Mouse (Mus musculus): ENCODE measurements at regions not wholly inside any gene's neighbourhood (a gene's known extent, or its start where the extent isn't known, plus 50 kb on each side); places are given as distances from the start of the nearest gene placed in this dataset.

- Histone ChIP-seq H3K4me3 (ENCODE audit: low read length) (no peak overlapping the region), H3K4me2 (ENCODE audit: low read depth, low read length) (no peak overlapping the region), H3K36me3 (ENCODE audit: insufficient read depth, low read length) (no peaks in the 10 kb centered on the region), H3K27ac (no peak overlapping the region), H3K4me1 (ENCODE audit: insufficient read depth, low read length) (no peaks in the 10 kb centered on the region), H3K9me3 (ENCODE audit: low read length) (no peaks in the 10 kb centered on the region), H3K9ac (replicated peaks; ENCODE audit: low read length) (no peak overlapping the region), H3K27me3 (ENCODE audit: insufficient read depth, low read length) (no peaks in the 10 kb centered on the region)
- no peak for TF ChIP-seq CTCF (IDR thresholded peaks at IDR 0.05; ENCODE audit: low read depth)
- WGBS: 82% methylated on average over 12 of the region's 12 CpGs
- ATAC-seq: no peak
- no peak for DNase-seq (ENCODE audit: low spot score)
Measured at GRCm38 (mm10) chr2:160240531-160241379, 93.2 kb downstream of the Gm826 start.

- H3K4me1 ChIP-seq (ENCODE audit: insufficient read depth, low read length): no peaks in the 10 kb centered on the region
- ATAC-seq (no peak), DNase-seq (ENCODE audit: low spot score) (no peak)
- H3K9ac ChIP-seq (replicated peaks; ENCODE audit: low read length): no peak overlapping the region
- no peak overlapping the region for H3K4me3 ChIP-seq (ENCODE audit: low read length)
- H3K36me3 ChIP-seq (ENCODE audit: insufficient read depth, low read length): no peaks in the 10 kb centered on the region
- H3K9me3 ChIP-seq (ENCODE audit: low read length): no peaks in the 10 kb centered on the region
- H3K27ac ChIP-seq: no peak overlapping the region
- no peak overlapping the region for H3K4me2 ChIP-seq (ENCODE audit: low read depth, low read length)
- no peaks in the 10 kb centered on the region for H3K27me3 ChIP-seq (ENCODE audit: insufficient read depth, low read length)
- TF ChIP-seq CTCF (IDR thresholded peaks at IDR 0.05; ENCODE audit: low read depth): no peak
- 82% methylated on average over 3 of the region's 3 CpGs for whole genome bisulfite sequencing
Measured at GRCm38 (mm10) chr2:160237436-160238104, 96.4 kb downstream of the Gm826 start.

DNA sequence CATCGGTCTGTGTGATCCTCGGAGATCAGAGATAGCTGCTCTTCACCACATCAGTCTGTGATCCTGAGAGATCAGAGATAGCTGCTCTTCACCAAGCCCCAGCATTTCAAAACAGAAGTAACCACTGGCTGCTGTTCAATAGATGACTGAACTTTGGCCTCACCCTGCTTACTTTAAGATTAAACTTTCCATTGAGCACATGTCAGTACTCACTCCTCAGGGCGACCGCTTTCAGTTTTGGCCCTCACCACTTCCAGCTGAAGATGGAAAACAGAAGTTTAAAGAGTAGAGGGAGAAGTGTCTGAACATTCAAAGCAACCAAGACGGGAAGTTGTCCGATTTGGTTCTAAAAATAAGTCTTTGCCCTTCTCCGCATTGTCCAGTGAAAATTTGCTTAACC, 97.2 kb downstream of the Gm826 start:
- Histone ChIP-seq H3K4me3 (ENCODE audit: low read length) (no peak overlapping the region), H3K9ac (replicated peaks; ENCODE audit: low read length) (no peak overlapping the region), H3K4me2 (ENCODE audit: low read depth, low read length) (no peak overlapping the region), H3K9me3 (ENCODE audit: low read length) (no peaks in the 10 kb centered on the region), H3K27ac (no peak overlapping the region), H3K4me1 (ENCODE audit: insufficient read depth, low read length) (no peaks in the 10 kb centered on the region), H3K36me3 (ENCODE audit: insufficient read depth, low read length) (no peaks in the 10 kb centered on the region), H3K27me3 (ENCODE audit: insufficient read depth, low read length) (no peaks in the 10 kb centered on the region)
- DNase-seq (ENCODE audit: low spot score): no peak
- ATAC-seq: no peak
- no peak for TF ChIP-seq CTCF (IDR thresholded peaks at IDR 0.05; ENCODE audit: low read depth)
- WGBS: 84% methylated on average over 7 of the region's 7 CpGs

DNA sequence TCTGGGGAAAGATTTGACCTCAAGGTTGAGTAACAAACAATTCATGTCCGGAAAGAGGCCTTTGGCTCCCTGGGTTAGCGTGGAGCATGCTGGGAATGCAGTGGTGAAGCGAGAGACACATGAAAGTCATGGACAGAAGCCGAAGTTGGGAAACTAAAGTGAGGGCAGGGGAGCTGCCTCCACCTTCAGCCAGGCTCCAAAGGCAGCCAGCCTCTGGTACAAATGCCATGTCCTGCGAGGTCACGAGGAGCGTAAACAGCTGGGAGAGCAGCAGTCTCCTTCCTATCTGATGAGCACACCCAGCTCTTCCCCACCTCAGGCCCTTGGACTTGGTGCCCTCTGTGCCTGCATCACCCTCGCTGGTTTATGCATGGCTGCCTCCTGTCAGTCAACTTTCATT, 103.2 kb downstream of the Gm826 start:
- Histone ChIP-seq H3K27ac (no peak overlapping the region), H3K4me3 (ENCODE audit: low read length) (no peak overlapping the region), H3K4me2 (ENCODE audit: low read depth, low read length) (no peak overlapping the region), H3K9ac (replicated peaks; ENCODE audit: low read length) (no peak overlapping the region), H3K4me1 (ENCODE audit: insufficient read depth, low read length) (no peaks in the 10 kb centered on the region), H3K27me3 (ENCODE audit: insufficient read depth, low read length) (no peaks in the 10 kb centered on the region), H3K36me3 (ENCODE audit: insufficient read depth, low read length) (no peaks in the 10 kb centered on the region), H3K9me3 (ENCODE audit: low read length) (no peaks in the 10 kb centered on the region)
- TF ChIP-seq CTCF (IDR thresholded peaks at IDR 0.05; ENCODE audit: low read depth): no peak
- whole genome bisulfite sequencing: 70% methylated on average over 8 of the region's 8 CpGs
- no peak for ATAC-seq
- no peak for DNase-seq (ENCODE audit: low spot score)

DNA sequence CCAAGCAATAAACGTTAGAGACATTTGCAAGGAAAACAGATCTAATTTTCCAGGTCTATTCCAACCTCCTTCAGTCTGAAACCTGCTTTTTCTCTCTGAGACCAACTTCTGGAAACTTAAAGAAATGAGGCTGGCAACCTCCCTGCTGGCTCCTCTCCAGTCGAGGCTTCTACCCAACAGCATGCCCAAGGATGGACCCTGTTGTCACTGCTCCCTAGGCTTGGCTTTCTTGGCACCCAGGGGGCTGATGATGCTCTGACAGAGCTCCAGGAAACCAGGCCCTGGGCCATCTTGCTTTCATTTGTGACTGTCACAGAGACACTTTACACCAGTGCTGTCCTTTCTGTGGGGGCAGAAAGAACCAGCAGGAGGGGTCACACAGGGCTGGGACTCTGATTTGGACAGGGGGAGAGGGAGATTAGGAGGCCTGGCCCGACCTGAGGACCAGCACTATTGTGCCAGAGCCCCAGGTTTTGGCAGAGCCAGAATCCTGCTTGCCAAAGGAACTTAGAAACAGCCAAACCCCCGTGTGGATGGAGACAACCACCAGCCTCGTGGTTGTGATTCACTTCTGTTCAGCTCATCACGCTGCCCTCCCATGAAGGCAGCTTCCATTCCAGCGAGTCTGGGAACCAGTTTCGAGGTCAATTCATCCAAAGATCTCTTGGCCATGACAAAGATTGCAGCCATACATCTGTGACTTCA, 105.5 kb downstream of the Gm826 start:
- Histone ChIP-seq H3K36me3 (ENCODE audit: insufficient read depth, low read length) (no peaks in the 10 kb centered on the region), H3K4me2 (ENCODE audit: low read depth, low read length) (no peak overlapping the region), H3K27ac (no peak overlapping the region), H3K9me3 (ENCODE audit: low read length) (no peaks in the 10 kb centered on the region), H3K4me3 (ENCODE audit: low read length) (no peak overlapping the region), H3K27me3 (ENCODE audit: insufficient read depth, low read length) (no peaks in the 10 kb centered on the region), H3K9ac (replicated peaks; ENCODE audit: low read length) (no peak overlapping the region), H3K4me1 (ENCODE audit: insufficient read depth, low read length) (no peaks in the 10 kb centered on the region)
- peak; percentile 12 for DNase-seq (ENCODE audit: low spot score)
- no peak for TF ChIP-seq CTCF (IDR thresholded peaks at IDR 0.05; ENCODE audit: low read depth)
- no peak for ATAC-seq
- WGBS: 43% methylated on average over 8 of the region's 8 CpGs

- no peak overlapping the region for H3K4me3 ChIP-seq (ENCODE audit: low read length)
- no peak overlapping the region for H3K27ac ChIP-seq
- H3K9me3 ChIP-seq (ENCODE audit: low read length): no peaks in the 10 kb centered on the region
- no peak for TF ChIP-seq CTCF (IDR thresholded peaks at IDR 0.05; ENCODE audit: low read depth)
- ATAC-seq (no peak), DNase-seq (ENCODE audit: low spot score) (no peak)
- 72% methylated on average over 5 of the region's 5 CpGs for WGBS
- no peak overlapping the region for H3K9ac ChIP-seq (replicated peaks; ENCODE audit: low read length)
- H3K4me1 ChIP-seq (ENCODE audit: insufficient read depth, low read length): no peaks in the 10 kb centered on the region
- H3K4me2 ChIP-seq (ENCODE audit: low read depth, low read length): no peak overlapping the region
- H3K27me3 ChIP-seq (ENCODE audit: insufficient read depth, low read length): no peaks in the 10 kb centered on the region
- H3K36me3 ChIP-seq (ENCODE audit: insufficient read depth, low read length): no peaks in the 10 kb centered on the region
Measured at GRCm38 (mm10) chr2:160225450-160225849, 108.5 kb downstream of the Gm826 start.
